Mouse (Mus musculus): ENCODE measurements around the gene Mvb12b.
A peak's percentile ranks its signal among the peaks of the same experiment; 100 is the strongest.
"Not testable (repeated sequence)": the region's sequence is repeated elsewhere in the genome, so short reads cannot be mapped to it uniquely, and the experiment has no call there.

Mvb12b gene

DNA sequence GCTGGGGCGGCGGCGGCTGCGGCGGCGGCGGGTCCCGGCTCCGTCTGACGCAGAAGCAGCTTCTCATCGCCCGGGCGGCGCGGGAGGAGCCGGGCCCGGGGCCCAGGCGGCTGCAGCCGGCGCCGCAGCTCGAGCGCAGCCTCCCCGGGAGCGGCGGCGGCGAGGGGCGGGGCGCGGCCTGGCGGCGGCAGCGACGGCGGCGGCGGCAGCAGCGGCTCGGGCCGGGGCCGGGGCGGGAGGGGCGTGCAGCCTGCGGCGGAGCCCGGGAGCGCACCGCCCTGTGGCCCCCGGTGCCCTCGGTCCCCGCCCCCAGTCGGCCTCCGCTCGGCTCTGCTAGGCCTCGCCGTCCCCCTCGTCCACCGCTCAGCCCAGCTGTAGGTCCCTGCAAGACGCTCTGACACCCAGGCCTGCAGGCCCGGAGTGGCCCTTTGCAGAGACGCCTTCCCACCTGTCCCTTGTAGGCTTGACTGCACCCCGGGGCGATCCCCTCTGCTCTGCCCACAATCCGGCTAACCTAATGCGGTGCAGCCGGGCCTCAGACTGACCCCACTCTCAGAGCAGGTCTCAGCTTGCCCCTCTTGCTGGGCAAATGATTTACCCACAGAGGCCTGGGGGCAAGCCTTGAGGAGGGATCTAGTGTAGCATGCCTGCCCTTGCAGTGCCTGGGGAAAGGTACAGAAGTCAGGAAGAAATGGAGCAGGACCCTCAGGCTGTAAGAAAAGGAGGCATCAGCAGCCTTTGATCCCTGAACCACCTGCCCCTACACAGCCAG lies at the start of gene Mvb12b:
TSS of gene Mvb12b (minus strand) at position 619 of the 772 bp plus-strand sequence.
- no peak for DNase-seq (ENCODE audit: low read depth, low spot score)

DNA sequence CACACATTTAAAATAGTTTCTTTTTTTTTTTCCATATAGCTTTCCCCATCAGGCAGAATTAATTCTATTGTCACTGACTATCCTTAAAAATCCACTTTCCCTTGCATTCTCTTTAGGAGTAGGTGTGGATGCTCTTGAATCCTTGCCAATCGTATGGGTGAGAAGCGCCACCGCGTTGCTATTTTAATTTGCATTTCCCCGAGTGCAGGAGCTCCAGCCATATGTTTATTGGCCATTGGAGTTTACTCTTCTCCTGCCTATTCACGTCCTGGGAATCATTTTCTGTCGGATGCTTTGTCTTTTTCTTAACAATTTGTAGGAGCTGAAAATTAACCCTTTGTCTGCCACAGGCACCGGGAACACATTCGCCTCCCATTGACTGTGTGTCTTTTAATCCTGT lies 48.0 kb upstream of the Mvb12b start:
- no peak for DNase-seq (ENCODE audit: low read depth, low spot score)

DNA sequence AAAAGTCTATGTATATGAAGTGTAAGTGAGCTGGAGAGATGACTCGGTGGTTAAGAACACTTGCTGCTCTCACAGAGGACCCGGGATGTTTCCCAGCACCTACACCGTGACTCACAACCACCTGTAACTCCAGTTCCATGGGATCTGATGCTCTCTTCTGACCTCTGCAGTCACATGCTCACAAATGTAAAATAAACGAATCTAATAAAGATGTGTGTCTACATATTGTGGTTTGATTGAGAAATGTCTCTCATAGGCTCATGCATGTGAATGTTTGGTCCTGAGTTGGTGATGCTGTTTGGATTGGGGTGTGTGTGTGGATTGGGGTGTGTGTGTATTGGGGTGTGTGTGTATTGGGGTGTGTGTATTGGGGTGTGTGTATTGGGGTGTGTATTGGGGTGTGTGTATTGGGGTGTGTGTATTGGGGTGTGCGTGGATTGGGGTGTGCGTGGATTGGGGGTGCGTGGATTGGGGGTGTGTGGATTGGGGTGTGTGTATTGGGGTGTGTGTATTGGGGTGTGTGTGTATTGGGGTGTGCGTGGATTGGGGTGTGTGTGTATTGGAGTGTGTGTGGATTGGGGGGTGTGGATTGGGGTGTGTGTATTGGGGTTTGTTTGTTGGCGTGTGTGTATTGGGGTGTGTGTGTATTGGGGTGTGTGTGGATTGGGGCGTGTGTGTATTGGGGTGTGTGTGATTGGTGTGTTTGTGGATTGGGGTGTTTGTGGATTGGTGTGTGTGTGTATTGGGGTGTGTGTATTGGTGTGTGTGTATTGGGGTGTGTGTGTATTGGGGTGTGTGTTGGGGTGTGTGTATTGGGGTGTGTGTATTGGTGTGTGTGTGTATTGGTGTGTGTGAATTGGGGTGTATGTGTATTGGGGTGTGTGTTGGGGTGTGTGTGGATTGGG lies 46.1 kb upstream of the Mvb12b start:
- peak; percentile 7 for DNase-seq (ENCODE audit: low read depth, low spot score)

DNA sequence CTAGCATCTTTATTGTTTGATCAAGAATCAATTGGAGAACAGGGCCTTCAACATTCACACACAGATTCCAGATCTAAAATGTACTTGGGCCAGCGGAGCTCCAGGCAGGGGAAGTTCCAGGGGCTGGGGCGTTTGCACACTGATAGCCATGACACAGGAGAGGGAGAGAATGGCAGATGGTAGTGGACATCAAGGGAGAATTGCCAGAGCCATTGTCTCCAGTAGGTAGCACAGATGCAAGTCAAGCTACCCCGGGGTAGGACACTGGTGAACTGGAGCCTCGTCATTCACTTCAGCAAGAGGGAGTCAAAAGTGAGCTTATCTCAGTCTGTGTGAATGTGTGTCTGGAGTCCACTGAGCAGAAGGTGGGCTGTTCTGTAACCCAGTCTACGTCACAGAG lies 43.4 kb upstream of the Mvb12b start:
- no peak for DNase-seq (ENCODE audit: low read depth, low spot score)

DNA sequence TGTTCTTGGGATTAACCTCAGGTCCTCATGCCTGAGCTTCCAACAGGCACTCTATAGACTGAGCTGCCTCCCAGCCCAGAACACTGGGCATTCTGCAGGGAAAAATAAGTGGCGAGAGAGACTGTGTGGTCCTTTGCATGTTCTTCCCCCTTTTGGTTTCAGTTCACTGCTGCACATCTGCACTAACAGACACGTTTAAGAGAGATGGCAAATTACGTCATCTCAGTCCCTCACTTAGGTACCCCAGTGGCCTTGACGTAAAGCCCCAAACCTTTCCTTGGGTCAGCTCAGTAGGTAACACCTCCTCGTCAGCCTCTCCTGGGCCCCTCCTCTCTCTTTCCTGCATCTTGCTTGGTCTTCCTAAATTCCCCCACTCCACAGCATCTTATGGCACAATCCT lies 37.5 kb upstream of the Mvb12b start:
- no peak for DNase-seq (ENCODE audit: low read depth, low spot score)

DNA sequence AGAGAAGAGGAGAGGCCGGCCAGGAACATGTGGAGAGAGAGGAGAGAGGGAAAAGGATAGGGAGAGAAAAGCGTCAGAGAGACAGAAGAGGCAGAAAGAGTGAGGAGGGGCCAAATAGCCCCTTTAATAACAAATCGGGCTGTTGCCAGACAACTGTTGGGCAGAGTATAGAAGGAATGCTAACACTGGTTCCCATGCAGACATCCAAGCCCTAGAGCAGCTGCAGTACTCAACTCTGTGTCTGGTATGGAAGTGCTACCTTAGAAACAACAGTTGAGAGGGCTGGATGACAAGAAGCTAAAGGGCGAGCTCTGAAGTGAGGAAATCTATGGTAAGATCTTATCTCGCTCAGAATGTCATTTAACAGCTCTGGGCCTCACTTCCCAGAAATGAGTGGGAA lies 35.7 kb upstream of the Mvb12b start:
- no peak for DNase-seq (ENCODE audit: low read depth, low spot score)

DNA sequence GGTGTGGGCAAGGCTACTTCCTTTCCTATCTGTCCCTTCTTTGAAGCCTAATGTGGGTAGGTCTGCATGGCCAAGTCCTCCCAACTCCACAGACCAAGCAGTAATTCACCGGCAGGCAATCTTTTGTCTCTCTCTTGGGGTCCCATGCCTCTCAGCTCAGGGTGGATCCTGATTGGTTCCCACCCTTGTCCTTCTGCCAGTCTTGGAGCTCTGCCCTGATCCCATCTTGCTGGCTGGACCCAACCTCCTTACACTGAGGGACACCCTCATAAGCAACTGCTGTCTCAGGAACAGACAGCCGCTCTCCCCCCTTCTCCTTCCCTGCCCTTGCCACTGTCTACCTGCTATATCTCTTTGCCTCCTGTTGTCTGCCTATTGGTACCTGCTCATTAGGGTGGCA lies 34.7 kb upstream of the Mvb12b start:
- no peak for DNase-seq (ENCODE audit: low read depth, low spot score)

DNA sequence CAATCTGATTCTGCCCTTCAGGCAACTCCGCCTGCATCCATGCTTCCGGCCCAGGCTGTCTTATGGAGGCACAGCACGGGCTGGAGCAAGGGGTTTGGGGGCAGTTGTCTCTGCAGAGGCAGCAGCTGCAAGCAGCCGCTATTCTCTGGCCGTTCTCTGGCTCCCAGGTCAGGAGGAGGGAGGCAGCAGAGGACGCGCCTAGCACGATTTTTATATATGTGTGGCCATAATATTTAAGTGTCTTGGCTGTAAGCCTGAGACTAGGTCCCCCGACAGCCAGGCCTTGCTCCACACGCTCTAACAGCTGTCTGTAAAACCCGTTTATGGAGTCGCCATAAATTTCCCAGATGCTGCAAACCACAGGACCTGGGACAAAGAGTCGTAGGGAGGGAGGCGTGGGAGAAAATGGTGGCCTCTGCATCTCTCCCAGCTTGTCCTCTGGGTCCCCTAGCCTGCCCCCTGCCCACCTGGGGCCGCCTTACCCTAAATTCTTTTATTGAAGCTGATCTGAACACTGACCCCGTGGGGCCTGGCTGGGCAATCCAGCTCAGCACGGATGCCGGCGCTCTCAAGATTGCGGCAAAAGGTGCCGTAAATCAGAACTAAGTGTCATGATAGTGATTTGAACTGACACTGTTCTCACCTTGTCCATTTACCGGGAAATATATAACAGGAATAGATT lies 32.3 kb upstream of the Mvb12b start:
- DNase-seq (ENCODE audit: low read depth, low spot score): no peak

DNA sequence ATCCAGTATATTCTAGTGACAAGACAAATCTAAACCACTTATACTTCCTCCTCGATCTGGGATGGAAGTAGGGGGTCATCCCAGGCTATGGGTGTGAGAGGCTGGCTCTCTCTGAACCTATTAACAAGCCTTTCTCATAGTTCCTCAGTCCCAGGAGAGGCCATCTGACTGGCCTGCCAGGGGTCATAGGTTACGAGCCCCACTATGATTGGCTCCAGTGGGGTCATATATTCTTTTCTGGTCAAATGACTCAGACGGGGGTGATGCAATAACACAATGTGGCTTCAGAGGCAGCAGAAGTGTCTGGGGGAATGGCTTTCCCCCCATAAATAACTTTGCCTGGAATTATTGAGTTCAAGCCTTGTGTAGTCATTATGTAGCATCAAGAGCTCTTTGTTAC lies 31.1 kb upstream of the Mvb12b start:
- no peak for DNase-seq (ENCODE audit: low read depth, low spot score)

DNA sequence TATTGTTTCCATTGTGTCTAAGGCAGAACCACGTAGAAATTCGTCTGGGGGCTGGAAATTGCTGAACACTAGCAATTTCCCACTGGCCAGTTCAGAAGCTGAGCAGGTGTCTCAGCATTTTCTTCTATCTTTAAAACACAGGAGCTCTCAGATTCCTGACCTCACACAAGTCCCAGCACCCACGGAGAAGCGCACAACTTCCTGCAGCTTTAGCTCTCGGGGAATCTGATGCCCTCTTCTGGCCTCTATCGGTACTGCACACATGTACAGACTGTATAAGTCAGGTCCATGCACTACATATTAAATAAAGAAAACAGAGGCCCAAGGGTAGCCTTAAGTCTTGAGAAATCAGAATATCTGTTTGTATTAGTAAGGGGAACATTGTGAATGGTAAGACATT lies 30.6 kb upstream of the Mvb12b start:
- peak; percentile 88 for DNase-seq (ENCODE audit: low read depth, low spot score)

DNA sequence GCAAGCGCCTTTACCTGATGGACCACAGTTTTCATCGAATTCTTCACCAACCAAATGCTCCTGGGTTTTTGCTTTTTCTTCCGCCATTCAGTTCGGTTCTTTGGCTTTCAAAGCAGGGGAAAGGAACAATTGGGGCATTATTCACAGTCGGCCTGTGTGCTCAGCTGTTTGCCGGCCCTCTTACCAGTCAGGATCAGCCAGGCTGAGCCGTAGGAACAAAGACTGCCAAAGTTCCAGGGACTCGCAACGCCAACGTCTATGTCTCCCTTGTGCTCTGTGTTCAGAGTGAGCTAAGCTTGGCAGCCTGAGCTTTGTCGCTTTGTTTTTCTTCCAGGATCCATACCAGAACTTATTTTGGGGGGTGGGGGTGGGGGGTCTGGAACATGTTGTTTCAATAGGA lies 28.9 kb upstream of the Mvb12b start:
- no peak for DNase-seq (ENCODE audit: low read depth, low spot score)

DNA sequence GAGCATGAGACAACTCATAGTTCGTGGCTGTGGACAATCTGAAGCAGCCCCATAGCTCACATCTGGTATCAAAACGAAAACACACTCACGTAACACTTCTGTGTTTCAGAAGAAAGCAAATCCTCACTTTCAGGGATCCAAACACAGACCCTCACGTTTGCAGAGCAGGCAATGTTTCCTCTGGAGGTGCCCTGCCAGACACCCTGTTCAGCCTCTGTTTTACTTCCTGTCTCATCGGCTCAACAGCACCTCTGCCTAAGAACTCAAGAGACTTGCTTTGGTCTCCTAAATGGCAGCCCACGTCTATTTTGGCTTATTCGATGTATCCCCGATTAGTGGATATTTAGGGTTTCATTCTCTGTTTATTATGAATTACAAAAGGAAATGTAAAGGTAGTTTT lies 27.3 kb upstream of the Mvb12b start:
- DNase-seq (ENCODE audit: low read depth, low spot score): no peak

DNA sequence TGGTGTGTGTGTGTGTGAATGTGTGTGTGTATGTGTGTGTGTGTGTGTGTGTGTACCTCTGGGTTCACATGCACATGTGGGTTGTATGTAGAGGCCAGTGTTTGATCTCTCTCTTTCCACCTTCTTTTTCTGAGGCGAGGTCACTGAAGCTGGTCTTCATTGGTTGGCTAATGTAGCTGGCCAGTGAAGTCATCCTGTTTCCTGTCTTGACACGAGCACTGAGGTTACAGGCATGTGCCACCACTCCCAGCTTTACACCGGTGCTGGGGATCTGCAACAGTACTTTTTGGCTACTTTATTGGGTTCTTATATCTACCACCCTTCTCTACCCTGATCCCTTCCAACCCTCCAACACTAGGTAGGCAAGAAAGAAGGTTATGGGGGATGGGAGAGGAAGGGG lies 26.6 kb upstream of the Mvb12b start:
- no peak for DNase-seq (ENCODE audit: low read depth, low spot score)

DNA sequence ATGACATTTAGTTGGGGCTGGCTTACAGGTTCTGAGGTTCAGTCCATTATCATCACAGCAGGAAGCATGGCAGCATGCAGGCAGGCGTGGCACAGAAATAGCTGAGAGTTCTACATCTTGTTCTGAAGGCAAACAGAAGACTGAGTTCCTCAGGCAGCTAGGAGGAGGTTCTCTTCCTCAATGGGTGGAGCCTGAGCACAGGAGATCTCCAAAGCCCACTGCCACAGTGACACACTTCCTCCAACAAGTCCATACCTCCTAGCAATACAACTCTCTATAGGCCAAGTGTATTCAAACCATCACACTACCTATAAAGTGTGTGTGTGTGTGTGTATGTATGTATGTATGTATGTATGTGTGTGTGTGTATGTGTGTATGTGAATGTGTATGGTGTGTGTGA lies 25.9 kb upstream of the Mvb12b start:
- DNase-seq (ENCODE audit: low read depth, low spot score): not testable (repeated sequence)

DNA sequence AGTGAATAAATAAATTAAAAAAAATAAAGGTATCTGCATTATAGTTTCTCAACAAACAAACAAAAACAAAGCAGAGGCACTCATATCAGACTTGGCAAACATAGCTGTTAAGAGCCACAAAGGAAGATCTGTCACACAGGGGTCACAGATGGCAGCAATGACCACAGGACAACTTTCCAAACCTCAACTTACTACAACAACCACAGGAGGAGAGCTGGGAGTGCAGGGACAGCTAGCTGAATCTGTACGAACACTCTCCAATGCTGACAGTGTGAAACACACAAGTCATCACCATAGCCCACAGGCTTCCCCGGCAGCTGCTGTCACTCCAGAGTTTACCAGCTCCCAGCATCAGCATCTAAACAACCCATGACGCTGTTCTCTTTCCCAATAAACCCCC lies 25.0 kb upstream of the Mvb12b start:
- no peak for DNase-seq (ENCODE audit: low read depth, low spot score)

DNA sequence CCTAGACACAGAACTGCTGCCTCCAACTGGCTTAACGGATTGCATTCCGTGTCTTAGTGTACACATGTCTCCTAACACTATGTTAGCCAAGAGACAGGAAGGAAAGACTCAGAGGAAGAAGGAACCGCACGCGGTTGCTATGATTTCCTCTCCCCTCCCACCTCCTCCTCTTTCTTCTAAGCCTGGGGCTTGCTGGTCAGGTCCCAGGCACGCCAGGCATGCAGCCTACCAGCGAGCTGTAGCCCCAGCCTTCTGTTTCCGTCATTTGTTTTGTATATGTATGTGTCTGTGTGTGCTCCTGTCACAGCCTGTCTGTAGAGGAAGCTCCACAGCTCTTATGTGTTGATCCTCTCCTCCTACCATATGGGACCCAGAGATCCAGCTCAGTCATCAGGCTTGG lies 20.6 kb upstream of the Mvb12b start:
- no peak for DNase-seq (ENCODE audit: low read depth, low spot score)

DNA sequence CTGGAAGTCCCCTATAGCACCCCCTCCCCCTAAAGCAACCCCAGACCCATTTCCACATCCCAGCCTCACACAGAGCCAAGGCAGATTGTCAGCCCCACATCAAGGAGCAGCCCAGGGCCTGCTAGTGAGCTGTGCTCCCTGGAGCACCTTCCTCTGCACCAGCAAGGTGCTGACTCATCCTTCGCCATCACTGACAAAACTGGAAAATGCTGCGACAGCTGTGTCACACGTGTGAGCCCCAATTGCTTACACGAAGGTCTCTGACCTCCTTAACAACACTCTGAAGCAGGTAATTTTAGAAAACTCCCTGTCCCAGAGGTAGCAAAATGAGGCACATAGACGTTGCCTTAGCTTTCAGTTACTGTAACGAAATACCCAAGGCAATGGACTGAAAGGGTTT lies 19.4 kb upstream of the Mvb12b start:
- DNase-seq (ENCODE audit: low read depth, low spot score): no peak

DNA sequence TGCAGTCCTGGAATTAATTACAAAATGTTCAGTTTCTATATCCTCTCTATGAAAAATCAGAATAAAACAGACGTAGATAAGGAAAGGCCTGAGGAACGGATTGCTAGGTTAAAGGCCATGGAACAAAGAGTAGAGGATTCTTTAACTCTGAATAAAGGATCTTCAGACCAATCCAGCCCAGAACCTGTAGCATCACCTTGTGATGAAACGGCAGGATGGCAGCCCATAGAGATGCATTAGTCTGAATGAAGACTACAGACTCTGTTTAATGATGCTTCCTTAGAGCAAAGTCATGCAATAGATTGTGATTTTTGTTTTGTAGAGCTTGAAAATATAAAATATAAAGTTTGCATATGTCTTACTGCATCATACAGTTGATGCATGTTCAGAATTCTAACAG lies 8.1 kb upstream of the Mvb12b start:
- no peak for DNase-seq (ENCODE audit: low read depth, low spot score)

DNA sequence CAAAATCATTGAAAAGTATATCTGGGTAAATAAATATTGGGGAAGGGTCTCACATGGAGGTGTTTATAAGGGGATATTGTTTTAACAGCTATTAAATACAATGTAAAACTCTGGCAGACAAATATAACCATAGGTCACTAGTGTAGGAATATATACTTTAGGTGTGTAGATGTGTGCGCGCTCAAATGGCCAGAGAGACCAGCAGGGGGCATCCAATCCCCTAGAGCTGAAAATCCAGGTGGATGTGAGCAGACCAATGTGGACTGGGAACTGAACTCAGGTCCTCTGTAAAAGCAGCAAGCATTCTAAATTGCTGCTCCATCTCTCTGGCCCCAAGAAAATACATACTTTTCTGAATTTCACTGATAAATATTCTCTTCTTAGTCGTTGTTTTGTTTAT lies 5.4 kb upstream of the Mvb12b start:
- no peak for DNase-seq (ENCODE audit: low read depth, low spot score)

DNA sequence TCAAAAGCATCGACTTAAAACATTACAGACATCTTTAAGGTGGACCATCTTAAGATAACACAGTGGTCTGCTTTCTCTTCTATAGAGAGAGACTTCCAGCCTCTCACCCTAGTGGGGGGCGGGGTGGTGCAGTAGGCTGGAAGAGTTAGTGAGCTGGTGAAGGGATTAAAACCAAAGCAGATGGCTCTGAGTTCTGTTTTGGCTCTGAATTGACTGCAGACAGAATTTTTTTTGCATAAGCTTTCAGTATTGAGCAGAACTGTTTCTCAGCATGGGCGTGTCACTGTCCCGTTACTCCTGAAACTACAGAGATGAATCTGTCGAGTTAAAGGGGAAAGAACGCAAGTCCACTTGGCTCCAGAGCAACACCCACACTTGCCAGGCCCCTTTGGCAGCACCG lies 4.6 kb upstream of the Mvb12b start:
- DNase-seq (ENCODE audit: low read depth, low spot score): no peak

DNA sequence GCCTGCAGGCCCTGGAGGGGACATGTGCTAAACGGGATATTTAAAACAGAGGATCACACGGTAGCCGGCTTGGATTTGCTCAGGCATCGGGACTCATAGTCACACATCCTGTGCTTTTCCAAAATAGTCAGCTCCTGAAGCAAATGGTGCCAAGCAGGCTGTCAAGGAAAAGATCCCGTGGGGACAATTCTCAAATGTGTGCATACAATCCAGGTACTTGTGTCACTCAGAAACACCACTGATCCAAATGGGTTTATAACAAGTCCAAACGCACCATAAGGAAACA lies 297 bp upstream of the Mvb12b start:
- DNase-seq (ENCODE audit: low read depth, low spot score): no peak

DNA sequence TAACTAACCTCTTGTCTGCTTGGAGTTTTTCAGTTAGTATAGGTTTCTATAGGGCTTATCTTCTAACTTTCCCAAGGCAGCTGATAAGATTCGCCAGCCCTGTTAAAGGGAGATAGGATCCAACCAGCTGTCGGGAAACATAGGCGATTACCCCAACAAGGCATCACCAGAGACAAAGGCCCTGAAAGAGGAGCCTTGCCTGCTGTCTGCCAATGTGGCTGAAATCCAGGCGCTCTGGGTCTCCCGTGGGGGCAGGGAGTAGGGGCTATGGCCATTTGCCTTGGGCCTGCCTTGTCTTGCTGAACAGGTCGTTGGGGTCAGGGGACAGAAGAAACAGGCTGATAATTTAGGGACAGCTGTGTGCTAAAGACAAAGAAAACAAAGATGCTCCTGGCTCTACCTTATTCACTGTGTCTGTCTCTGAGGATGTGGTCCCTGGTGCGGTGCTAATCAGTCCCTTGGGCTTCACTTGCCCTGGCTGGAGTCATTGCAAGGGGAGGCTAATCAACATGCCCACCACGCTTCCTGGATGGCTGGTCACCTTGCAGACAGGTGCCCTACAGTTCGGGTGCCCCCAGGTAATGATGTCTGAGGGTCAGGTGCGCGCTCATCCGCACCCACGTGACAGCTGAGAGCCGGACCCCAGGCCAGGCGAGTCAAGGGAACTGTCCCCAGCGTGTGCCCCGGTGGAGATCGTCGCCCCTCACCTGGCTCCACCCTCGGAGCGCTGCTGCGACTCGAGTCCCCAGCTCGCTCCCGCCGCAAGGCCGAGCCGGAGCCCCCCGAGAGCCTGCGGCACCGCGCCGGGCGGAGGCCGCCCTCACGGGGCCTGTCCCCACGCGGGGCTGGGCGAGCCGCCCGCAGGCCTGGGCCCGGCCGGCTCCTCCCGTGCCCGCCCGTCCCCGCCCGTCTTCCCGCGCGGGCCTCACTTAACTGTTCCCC lies 1.1 kb downstream of the Mvb12b start:
- no peak for DNase-seq (ENCODE audit: low read depth, low spot score)
